Mouse (Mus musculus) brown adipose tissue, adult 24 weeks (tissue): ENCODE data around the gene Nr1h3. TPM values are rescaled to one million over a fixed set of nuclear protein-coding genes. Genes with fewer than 3 reads are reported as not detected.

Experiments used
- H3K27ac ChIP-seq: fragments of 200-500 bp; replicated peaks from 2 replicates; pipeline ENCODE4 v1.5.1; 2012; ENCODE audit warnings: low read depth, mild to moderate bottlenecking, low read length
- H3K4me1 ChIP-seq: fragments of 200-500 bp; 2 replicates; pipeline ENCODE4 v1.6.1; 2012; ENCODE audit warnings: low read length, mixed read lengths; ENCODE audit not compliant: control insufficient read depth, insufficient read depth, insufficient read length
- H3K4me3 ChIP-seq: fragments of 200-500 bp; 2 replicates; pipeline ENCODE4 v1.5.1; 2012; ENCODE audit warnings: low read depth, mild to moderate bottlenecking, low read length, moderate library complexity; ENCODE audit not compliant: insufficient read depth
- polyA plus RNA-seq: library from polyadenylated mRNA; stranded (reverse); fragments of >200 nt; gene quantifications from 2 replicates; pipeline ENCODE4 v1.2.4, GENCODE M21; 2012; ENCODE audit not compliant: missing spikeins, insufficient read depth, insufficient read length

Nr1h3 gene
- polyA plus RNA-seq, 1 experiment, result 45.2 TPM

- H3K4me1 ChIP-seq, result no peaks in the 10 kb centered on the region
- H3K4me3 ChIP-seq, result no peak overlapping the region
- no peak overlapping the region for H3K27ac ChIP-seq
Observed at GRCm38 (mm10) chr2:91137481-91137880, 65.2 kb downstream of the Nr1h3 start.

- Histone ChIP-seq H3K4me1 (no peaks in the 10 kb centered on the region), H3K27ac (no peak overlapping the region), H3K4me3 (no peak overlapping the region)
Observed at GRCm38 (mm10) chr2:91136513-91137412, 65.9 kb downstream of the Nr1h3 start.

Other genes with a start within 250 kb of the Nr1h3 start
- gene Rapsn, start 167.2 kb downstream of the Nr1h3 start, polyA plus RNA-seq, result 0.71 and 2.3 TPM in 2 replicates
- gene Psmc3, start 148.8 kb downstream of the Nr1h3 start, polyA plus RNA-seq, result 157 and 167 TPM in 2 replicates
- 22.4 and 24.6 TPM in 2 replicates for gene Slc39a13, start 132.4 kb downstream of the Nr1h3 start, polyA plus RNA-seq
- gene Spi1, start 120.4 kb downstream of the Nr1h3 start, polyA plus RNA-seq, result 7.6 and 9.3 TPM in 2 replicates
- gene Mybpc3, start 84.7 kb downstream of the Nr1h3 start, polyA plus RNA-seq, result not detected in 2 replicates
- 2.3 and 4.0 TPM in 2 replicates for gene Madd, start 19.0 kb downstream of the Nr1h3 start, polyA plus RNA-seq
- 24.6 and 27.9 TPM in 2 replicates for gene Acp2, start 51 bp upstream of the Nr1h3 start, polyA plus RNA-seq
- gene Ddb2, start 34.1 kb upstream of the Nr1h3 start, polyA plus RNA-seq, result 3.7 and 5.7 TPM in 2 replicates
- gene Pacsin3, start 53.1 kb upstream of the Nr1h3 start, polyA plus RNA-seq, result 9.0 and 11.7 TPM in 2 replicates
- gene Arfgap2, start 62.1 kb upstream of the Nr1h3 start, polyA plus RNA-seq, result 35.0 and 35.6 TPM in 2 replicates
- 4.4 and 12.6 TPM in 2 replicates for gene 1110051M20Rik, start 241.9 kb upstream of the Nr1h3 start, polyA plus RNA-seq